Mouse (Mus musculus) heart, postnatal 0 days (tissue): ENCODE measurements around the gene Ccl11. TPM values are rescaled to one million over a fixed set of nuclear protein-coding genes. Genes with fewer than 3 reads are reported as not detected.

Source experiments
- ATAC-seq: fragments of 200-750 bp; cut with Nextera tagmentation; 2 replicates; pipeline ENCODE4 v1.8.0; 2017; ENCODE audit warnings: low read depth, moderate number of reproducible peaks, moderate library complexity; ENCODE audit not compliant: insufficient read depth
- DNase-seq: peaks from one replicate; pipeline ENCODE4 v3.0.0-alpha.2; 2016; ENCODE audit warnings: low spot score
- H3K27ac ChIP-seq: fragments of 300-500 bp; sonication (generic); 2 replicates; pipeline ENCODE4 v1.5.1; 2014; ENCODE audit warnings: low read depth, mild to moderate bottlenecking
- H3K27me3 ChIP-seq: fragments of 300-500 bp; sonication (generic); 2 replicates; pipeline ENCODE4 v1.6.1; 2014; ENCODE audit warnings: low read length, mixed read lengths; ENCODE audit not compliant: control insufficient read depth, insufficient read depth
- H3K36me3 ChIP-seq: fragments of 300-500 bp; sonication (generic); replicated peaks from 2 replicates; pipeline ENCODE4 v1.6.1; 2014; ENCODE audit warnings: low read length, mixed read lengths; ENCODE audit not compliant: control insufficient read depth, insufficient read depth
- H3K4me1 ChIP-seq: fragments of 300-500 bp; sonication (generic); 2 replicates; pipeline ENCODE4 v1.6.1; 2014; ENCODE audit warnings: antibody characterized with exemption; ENCODE audit not compliant: control insufficient read depth, insufficient read depth
- H3K4me2 ChIP-seq: fragments of 300-500 bp; sonication (generic); 2 replicates; pipeline ENCODE4 v1.6.1; 2014; ENCODE audit warnings: low read depth, mild to moderate bottlenecking, low read length, moderate library complexity
- H3K4me3 ChIP-seq: fragments of 300-500 bp; sonication (generic); 2 replicates; pipeline ENCODE4 v1.5.1; 2014; ENCODE audit warnings: low read depth, low read length
- H3K9ac ChIP-seq: fragments of 300-500 bp; sonication (generic); replicated peaks from 2 replicates; pipeline ENCODE4 v1.6.1; 2014; ENCODE audit warnings: low read depth, low read length, mixed read lengths
- H3K9me3 ChIP-seq: fragments of 300-500 bp; sonication (generic); replicated peaks from 2 replicates; pipeline ENCODE4 v1.6.1; 2016; ENCODE audit warnings: low read length; ENCODE audit not compliant: control insufficient read depth
- CTCF ChIP-seq: IDR thresholded peaks from 2 replicates; pipeline ENCODE4 v1.5.1; 2016; ENCODE audit warnings: antibody characterized with exemption, control low read depth, low read depth
- EP300 ChIP-seq: IDR thresholded peaks from 2 replicates; pipeline ENCODE4 v1.6.1; 2016; ENCODE audit warnings: antibody characterized with exemption, low read depth
- WGBS: fragments of 180-500 bp; shearing (Covaris S2); extraction: QIAGEN DNeasy Blood & Tissue Kit; methylation state at CpG from one replicate; pipeline ENCODE4 v1.1.7; 2014; 5-methylcytosine and 5-hydroxymethylcytosine counted together
- polyA plus RNA-seq: library from polyadenylated mRNA; unstranded; fragments of >200 nt; fragmentation: Nextera tagmentation; extraction: Ambion mirVana; gene quantifications from 2 replicates; pipeline ENCODE4 v1.2.1, GENCODE M21; 2015
- total RNA-seq: library from RNA; depleted of rRNA; stranded (reverse); fragments of >200 nt; gene quantifications from 2 replicates; pipeline ENCODE4 v1.2.3, GENCODE M21; 2014; ENCODE audit warnings: low replicate concordance

The Ccl11 gene
- total and polyA plus RNA-seq, 2 experiments from 2014 or later = 0.20 TPM; not detected in 1

- Histone ChIP-seq H3K4me3 (no peak overlapping the region), H3K9ac (no peak overlapping the region), H3K27ac (no peak overlapping the region), H3K4me2 (no peak overlapping the region), H3K27me3 (no peaks in the 10 kb centered on the region), H3K4me1 (no peaks in the 10 kb centered on the region), H3K36me3 (no peaks in the 10 kb centered on the region), H3K9me3 (no peaks in the 10 kb centered on the region)
- no peak for DNase-seq
- ATAC-seq = no peak
- WGBS = 69% methylated on average over 3 of the region's 3 CpGs
- TF ChIP-seq EP300 (no peak), CTCF (no peak)
These were observed 16.1 kb downstream of the Ccl11 start for GRCm38 (mm10) chr11:82073686-82074085.

- 58% methylated on average over 3 of the region's 3 CpGs for WGBS
- no peak overlapping the region for H3K4me2 ChIP-seq
- H3K4me3 ChIP-seq = no peak overlapping the region
- TF ChIP-seq CTCF = no peak
- no peak for TF ChIP-seq EP300
- H3K9me3 ChIP-seq = no peaks in the 10 kb centered on the region
- H3K4me1 ChIP-seq = no peaks in the 10 kb centered on the region
- DNase-seq (no peak), ATAC-seq (no peak)
- H3K27me3 ChIP-seq = no peaks in the 10 kb centered on the region
- no peak overlapping the region for H3K9ac ChIP-seq
- no peaks in the 10 kb centered on the region for H3K36me3 ChIP-seq
- H3K27ac ChIP-seq = no peak overlapping the region
These were observed 19.4 kb downstream of the Ccl11 start for GRCm38 (mm10) chr11:82077031-82077430.

DNA sequence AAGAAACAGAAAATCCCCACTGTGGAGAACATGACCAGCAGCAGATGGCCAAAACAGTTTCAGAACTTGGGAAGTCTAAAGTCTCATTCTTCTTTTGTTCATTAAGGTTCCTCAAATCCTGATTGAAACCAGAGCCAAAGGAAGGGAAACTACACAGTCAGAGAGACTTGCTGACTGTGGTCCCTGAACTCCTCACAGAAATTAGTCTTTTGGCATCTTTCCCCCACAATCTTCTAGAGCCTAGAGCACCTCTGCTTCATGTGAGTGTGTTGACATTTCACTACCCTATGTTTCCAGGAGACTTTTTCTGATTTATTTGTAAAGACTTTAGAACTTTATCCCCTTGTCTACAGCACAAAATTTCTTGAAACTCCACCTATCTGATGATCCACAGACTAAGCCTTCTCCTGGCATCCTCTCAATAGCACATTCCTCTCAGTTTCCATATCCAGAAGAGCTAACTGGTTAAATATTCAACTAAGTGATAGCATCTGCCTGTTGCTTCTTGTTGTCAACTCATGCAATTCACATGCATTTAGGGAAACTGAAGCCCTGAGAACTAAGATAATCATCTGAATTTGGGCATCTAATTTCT is 20.6 kb downstream of the Ccl11 start:
- Histone ChIP-seq H3K4me1 (no peaks in the 10 kb centered on the region), H3K36me3 (no peaks in the 10 kb centered on the region), H3K9ac (no peak overlapping the region), H3K27me3 (no peaks in the 10 kb centered on the region), H3K27ac (no peak overlapping the region), H3K9me3 (no peaks in the 10 kb centered on the region), H3K4me2 (no peak overlapping the region), H3K4me3 (no peak overlapping the region)
- DNase-seq = no peak
- ATAC-seq = no peak
- TF ChIP-seq CTCF (no peak), EP300 (no peak)

GRCm38 (mm10) chr11:82080865-82081264 is 23.2 kb downstream of the Ccl11 start:
- DNase-seq (no peak), ATAC-seq (no peak)
- TF ChIP-seq EP300 (no peak), CTCF (no peak)

GRCm38 (mm10) chr11:82084360-82084759 is 26.7 kb downstream of the Ccl11 start:
- Histone ChIP-seq H3K36me3 (no peaks in the 10 kb centered on the region), H3K4me2 (no peak overlapping the region), H3K27me3 (no peaks in the 10 kb centered on the region), H3K9ac (no peak overlapping the region), H3K27ac (no peak overlapping the region), H3K4me3 (no peak overlapping the region), H3K4me1 (no peaks in the 10 kb centered on the region), H3K9me3 (no peaks in the 10 kb centered on the region)
- DNase-seq (no peak), ATAC-seq (no peak)
- TF ChIP-seq CTCF (no peak), EP300 (no peak)
- WGBS = 82% methylated on average over 3 of the region's 3 CpGs

More at GRCm38 (mm10) chr11:82080865-82081264, 23.2 kb downstream of the Ccl11 start:
- Histone ChIP-seq H3K27ac (no peak overlapping the region), H3K4me2 (no peak overlapping the region), H3K4me1 (no peaks in the 10 kb centered on the region), H3K36me3 (no peaks in the 10 kb centered on the region), H3K4me3 (no peak overlapping the region), H3K9me3 (no peaks in the 10 kb centered on the region), H3K27me3 (no peaks in the 10 kb centered on the region), H3K9ac (no peak overlapping the region)
- WGBS = 51% methylated on average over 3 of the region's 3 CpGs

DNA sequence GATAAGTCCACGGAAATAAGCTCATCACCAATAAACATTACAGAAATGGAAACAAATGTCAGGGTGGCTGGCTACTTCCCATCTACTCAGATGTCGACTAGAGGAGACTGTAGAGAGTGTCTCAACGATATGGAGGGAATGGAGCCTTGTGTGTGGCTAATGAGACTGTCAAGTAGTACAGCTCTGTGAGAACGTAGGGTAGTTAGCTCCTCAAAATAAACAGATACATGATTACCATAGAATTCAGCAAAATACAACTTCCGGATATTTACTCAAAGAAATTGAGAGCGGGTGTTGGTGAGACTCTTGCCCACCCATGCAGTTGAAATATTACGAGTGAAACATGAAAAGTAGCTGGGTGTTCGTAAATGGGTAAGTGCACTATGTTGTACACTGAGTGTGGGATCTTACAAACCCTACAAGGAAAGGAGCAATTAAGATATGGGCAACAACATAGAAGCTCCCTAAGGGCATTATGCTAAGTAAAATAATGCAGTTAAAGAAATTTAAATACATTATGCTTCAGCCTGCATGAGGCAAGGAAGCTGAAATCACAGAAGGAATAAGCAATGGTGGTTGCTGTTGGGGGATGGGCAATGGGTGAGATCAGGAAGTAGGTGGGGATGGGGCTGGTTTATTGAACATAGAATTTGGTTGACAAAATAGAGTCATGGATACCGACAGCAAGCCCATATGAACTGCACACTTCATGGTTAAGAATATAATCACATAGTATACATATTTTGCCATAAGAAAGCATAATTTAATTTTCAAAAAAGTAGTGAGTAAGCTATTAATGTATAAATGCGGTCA is 42.1 kb downstream of the Ccl11 start:
- H3K9ac ChIP-seq = no peak overlapping the region
- H3K27ac ChIP-seq = no peak overlapping the region
- H3K4me3 ChIP-seq = no peak overlapping the region
- no peaks in the 10 kb centered on the region for H3K9me3 ChIP-seq
- TF ChIP-seq CTCF (no peak), EP300 (no peak)
- DNase-seq (no peak), ATAC-seq (no peak)
- WGBS = 73% methylated on average over 10 of the region's 10 CpGs
- H3K4me1 ChIP-seq = no peaks in the 10 kb centered on the region
- no peaks in the 10 kb centered on the region for H3K36me3 ChIP-seq
- no peaks in the 10 kb centered on the region for H3K27me3 ChIP-seq
- H3K4me2 ChIP-seq = no peak overlapping the region
